Mouse (Mus musculus) E14TG2a.4 (cell line): Measurements from ENCODE around the gene Dach1.

Experiments used
- H3K27me3 ChIP-seq: 2 replicates; pipeline ENCODE4 v1.6.1; 2014; ENCODE audit warnings: low read length, control low read depth; ENCODE audit not compliant: insufficient read depth
- H3K36me3 ChIP-seq: 2 replicates; pipeline ENCODE4 v1.6.1; 2014; ENCODE audit warnings: low read length, control low read depth; ENCODE audit not compliant: insufficient read depth
- H3K4me1 ChIP-seq: replicated peaks from 2 replicates; pipeline ENCODE4 v1.6.1; 2014; ENCODE audit warnings: low read depth, low read length, control low read depth
- H3K4me3 ChIP-seq: replicated peaks from 2 replicates; pipeline ENCODE4 v1.5.1; 2014; ENCODE audit warnings: mild to moderate bottlenecking, low read length
- H3K9me3 ChIP-seq: 2 replicates; pipeline ENCODE4 v1.6.1; 2014; ENCODE audit warnings: low read length, control low read depth
- CTCF ChIP-seq: conservative IDR thresholded peaks from 2 replicates; pipeline ENCODE4 v1.5.1; 2014; ENCODE audit warnings: low read length
- NANOG ChIP-seq: IDR thresholded peaks from 2 replicates; pipeline ENCODE4 v1.6.1; 2014; ENCODE audit warnings: borderline replicate concordance, low read length, mixed read lengths
- POU5F1 ChIP-seq: IDR thresholded peaks from 2 replicates; pipeline ENCODE4 v1.6.1; 2014; ENCODE audit warnings: low read length, borderline replicate concordance

Gene Dach1

DNA sequence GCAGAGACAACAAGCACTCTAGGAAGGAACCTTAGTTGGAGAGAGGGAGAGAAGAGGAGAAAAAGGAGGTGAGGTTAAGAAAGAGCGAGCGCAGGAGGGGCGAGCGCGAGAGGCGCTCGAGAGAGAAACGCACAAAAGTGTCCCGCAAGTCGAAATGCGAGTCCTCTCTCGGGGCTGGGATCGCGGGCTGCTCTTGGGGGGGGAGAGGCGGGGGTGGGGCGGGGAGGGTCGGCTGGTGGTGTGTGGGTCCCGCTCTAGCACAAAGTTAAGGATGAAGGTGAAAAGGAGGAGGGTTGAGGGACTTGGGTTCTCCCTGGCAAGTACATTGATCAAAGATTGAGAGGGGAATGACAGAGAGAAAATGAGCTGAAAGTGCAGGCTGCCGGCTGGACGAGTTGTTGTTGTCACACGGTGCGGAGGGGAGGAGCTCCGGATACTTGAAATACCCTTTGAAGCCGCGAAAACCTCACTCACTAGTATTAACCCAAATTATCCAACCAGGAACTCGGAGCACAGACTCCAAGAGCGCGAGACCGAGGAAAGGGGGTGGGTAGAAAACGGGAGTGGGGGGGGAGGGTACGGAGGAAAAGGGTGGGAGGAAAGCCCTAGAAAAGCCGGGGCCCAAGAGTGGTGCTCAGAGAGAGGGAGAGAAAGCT is at the start of gene Dach1:
TSS of gene Dach1 (minus strand) at position 345 of the 656 bp plus-strand sequence.
- TF ChIP-seq CTCF, result no peak
- TF ChIP-seq POU5F1, result no peak
- no peak for TF ChIP-seq NANOG
- peak within 1 kb of the TSS; percentile 78 for H3K4me3 ChIP-seq
- no peaks in the 10 kb centered on the region for H3K9me3 ChIP-seq
- H3K27me3 ChIP-seq, result peaks cover 50% of the 10 kb centered on the region
- no peaks in the 10 kb centered on the region for H3K36me3 ChIP-seq
- peaks cover 11% of the 10 kb centered on the region; the same call in 1 of the 2 replicates for H3K4me1 ChIP-seq

DNA sequence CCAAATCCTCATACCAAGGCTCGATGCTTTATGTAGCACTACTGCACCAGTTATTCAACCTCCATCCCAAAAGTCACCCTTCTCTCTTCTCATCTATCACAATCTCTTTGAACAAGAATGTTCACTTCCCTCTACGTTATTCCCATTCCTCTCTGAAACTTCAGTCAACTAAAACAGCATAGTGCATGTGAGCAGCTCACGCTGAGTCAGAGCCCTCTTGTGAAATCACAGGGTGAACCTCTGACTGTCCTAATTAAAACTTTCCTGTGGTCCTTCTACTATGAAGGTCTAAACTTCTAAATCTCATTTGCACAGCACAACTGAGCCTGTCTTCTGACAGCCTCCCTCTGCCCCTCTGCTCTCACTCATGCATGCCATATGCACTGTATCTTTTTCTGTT is 30.5 kb upstream of the Dach1 start:
- H3K4me1 ChIP-seq, result no peaks in the 10 kb centered on the region
- H3K4me3 ChIP-seq, result no peak overlapping the region
- no peaks in the 10 kb centered on the region for H3K36me3 ChIP-seq
- H3K27me3 ChIP-seq, result no peaks in the 10 kb centered on the region
- TF ChIP-seq NANOG (no peak), POU5F1 (no peak), CTCF (no peak)
- no peaks in the 10 kb centered on the region for H3K9me3 ChIP-seq

DNA sequence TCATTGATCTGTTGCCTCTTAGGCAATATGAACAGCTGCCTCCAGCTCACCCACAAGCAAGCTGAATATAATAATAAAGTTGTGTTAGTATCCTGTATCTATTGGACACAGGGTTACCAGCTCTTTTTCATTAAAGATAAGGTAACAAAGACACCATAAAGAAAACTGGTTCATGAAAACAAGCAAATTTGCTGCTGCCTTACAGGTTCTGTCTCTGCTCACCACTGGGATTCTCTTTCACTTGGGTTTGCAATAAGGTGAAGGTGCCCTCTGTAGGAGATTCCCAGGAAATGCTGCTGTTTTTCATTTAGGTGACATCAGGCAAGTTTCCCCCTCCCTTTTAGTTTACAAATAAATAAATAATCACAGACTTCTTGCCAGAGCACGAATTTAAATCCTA is 12.0 kb upstream of the Dach1 start:
- TF ChIP-seq NANOG (no peak), CTCF (peak; percentile 31)
- H3K4me3 ChIP-seq, result no peak overlapping the region
- H3K4me1 ChIP-seq, result no peaks in the 10 kb centered on the region

DNA sequence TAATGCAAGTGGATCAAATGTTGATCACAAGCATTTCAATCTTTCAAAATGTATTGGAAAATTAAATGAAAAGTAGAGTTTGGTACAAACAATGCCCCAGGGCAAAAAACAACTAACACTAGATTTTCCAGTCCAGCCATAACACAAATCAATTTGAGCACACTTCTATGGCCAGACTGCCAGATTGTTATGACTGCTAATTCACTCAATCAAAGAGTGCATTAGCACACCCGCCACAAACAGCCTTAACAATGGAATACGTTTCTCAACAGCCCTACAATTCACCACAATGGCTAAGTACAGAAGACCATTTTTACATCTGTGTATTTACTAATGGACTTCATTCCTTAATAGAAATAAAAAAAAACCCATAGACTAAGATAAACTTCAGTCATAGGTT is 4.3 kb upstream of the Dach1 start:
- Histone ChIP-seq H3K4me3 (no peak overlapping the region), H3K9me3 (no peaks in the 10 kb centered on the region), H3K36me3 (no peaks in the 10 kb centered on the region), H3K27me3 (peaks cover 25% of the 10 kb centered on the region), H3K4me1 (no peaks in the 10 kb centered on the region)
- TF ChIP-seq CTCF, result no peak
- no peak for TF ChIP-seq NANOG
- TF ChIP-seq POU5F1, result no peak

More for the DNA sequence above, 12.0 kb upstream of the Dach1 start:
- Histone ChIP-seq H3K36me3 (no peaks in the 10 kb centered on the region), H3K9me3 (no peaks in the 10 kb centered on the region), H3K27me3 (no peaks in the 10 kb centered on the region)

DNA sequence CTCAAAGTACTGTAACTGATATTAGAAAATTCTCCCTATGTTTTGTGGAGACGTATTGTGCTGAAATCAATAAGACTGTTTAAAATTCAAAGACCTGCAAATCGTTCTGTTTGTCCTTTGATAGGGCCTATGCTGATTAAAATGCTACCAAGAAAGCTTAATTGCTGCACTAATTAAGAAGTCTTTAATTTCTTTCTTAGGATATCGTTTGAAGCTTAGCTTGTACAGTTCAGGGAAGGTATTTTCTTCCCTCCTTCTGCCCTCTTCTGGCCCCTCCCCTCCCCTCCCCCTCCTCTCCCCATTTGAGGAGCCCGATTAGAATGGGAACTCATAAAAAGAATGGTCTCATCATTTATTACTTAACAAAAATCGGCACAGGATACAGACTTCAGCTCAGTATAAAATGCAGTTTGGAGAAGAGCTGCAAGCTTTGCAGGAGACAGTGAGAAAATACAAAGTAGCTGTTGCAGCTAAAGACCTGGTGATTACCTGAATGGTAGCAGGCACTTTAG is 2.9 kb upstream of the Dach1 start:
- peaks cover 38% of the 10 kb centered on the region for H3K27me3 ChIP-seq
- no peaks in the 10 kb centered on the region for H3K36me3 ChIP-seq
- peaks cover 4% of the 10 kb centered on the region; the same call in 1 of the 2 replicates for H3K4me1 ChIP-seq
- no peaks in the 10 kb centered on the region for H3K9me3 ChIP-seq
- H3K4me3 ChIP-seq, result no peak overlapping the region
- TF ChIP-seq POU5F1 (no peak), NANOG (no peak), CTCF (no peak)

DNA sequence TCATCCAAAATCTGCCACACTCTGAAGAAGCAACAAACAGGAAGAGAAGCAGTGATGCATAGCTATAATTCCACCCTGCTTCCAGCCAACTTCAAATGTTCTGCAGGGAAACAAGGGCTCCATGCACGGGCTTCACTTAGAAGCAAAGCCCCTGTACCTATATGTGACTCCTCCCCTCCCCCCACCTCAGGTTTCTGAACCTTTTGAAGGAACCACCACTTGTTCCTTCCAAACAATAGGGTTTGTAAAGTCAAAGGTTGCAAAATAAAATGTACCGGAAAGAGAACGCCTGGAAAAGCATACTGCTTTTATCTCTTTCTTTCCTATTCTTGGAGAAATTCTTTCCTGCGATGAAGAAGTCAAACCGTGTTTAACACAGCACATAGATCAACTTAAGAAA is 2.3 kb upstream of the Dach1 start:
- peaks cover 43% of the 10 kb centered on the region for H3K27me3 ChIP-seq
- no peaks in the 10 kb centered on the region for H3K36me3 ChIP-seq
- no peaks in the 10 kb centered on the region for H3K9me3 ChIP-seq
- H3K4me1 ChIP-seq, result peaks cover 10% of the 10 kb centered on the region; the same call in 1 of the 2 replicates
- no peak overlapping the region for H3K4me3 ChIP-seq
- no peak for TF ChIP-seq POU5F1
- no peak for TF ChIP-seq CTCF
- TF ChIP-seq NANOG, result no peak

DNA sequence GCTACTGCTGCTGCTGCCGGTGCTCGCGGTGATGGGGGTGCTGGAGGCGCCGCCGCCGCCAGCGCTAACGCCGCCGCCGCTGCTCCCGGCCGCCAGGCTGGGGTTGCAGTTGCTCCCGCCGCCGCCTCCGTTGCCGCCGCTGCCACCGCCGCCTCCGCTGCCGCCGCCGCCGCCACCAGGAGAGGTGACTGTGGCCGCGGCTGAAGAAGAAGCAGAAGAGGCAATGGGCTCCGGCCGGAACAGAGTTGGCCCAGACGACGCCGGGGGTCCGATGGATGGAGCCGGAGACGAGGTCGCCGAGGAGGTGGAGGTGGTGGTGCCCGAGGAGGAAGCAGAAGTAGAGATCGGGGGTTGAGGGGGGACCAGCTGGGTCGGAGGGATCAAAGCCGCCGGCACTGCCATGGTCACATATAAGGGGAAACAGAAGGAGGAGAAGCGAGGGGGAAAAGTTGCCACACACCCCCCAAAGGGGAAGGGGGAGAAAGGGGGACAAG is 610 bp downstream of the Dach1 start:
- H3K9me3 ChIP-seq, result no peaks in the 10 kb centered on the region
- H3K27me3 ChIP-seq, result peaks cover 46% of the 10 kb centered on the region
- TF ChIP-seq POU5F1 (no peak), NANOG (no peak), CTCF (no peak)
- H3K36me3 ChIP-seq, result no peaks in the 10 kb centered on the region
- peak overlapping the region; percentile 78 for H3K4me3 ChIP-seq
- H3K4me1 ChIP-seq, result peaks cover 11% of the 10 kb centered on the region; the same call in 1 of the 2 replicates

DNA sequence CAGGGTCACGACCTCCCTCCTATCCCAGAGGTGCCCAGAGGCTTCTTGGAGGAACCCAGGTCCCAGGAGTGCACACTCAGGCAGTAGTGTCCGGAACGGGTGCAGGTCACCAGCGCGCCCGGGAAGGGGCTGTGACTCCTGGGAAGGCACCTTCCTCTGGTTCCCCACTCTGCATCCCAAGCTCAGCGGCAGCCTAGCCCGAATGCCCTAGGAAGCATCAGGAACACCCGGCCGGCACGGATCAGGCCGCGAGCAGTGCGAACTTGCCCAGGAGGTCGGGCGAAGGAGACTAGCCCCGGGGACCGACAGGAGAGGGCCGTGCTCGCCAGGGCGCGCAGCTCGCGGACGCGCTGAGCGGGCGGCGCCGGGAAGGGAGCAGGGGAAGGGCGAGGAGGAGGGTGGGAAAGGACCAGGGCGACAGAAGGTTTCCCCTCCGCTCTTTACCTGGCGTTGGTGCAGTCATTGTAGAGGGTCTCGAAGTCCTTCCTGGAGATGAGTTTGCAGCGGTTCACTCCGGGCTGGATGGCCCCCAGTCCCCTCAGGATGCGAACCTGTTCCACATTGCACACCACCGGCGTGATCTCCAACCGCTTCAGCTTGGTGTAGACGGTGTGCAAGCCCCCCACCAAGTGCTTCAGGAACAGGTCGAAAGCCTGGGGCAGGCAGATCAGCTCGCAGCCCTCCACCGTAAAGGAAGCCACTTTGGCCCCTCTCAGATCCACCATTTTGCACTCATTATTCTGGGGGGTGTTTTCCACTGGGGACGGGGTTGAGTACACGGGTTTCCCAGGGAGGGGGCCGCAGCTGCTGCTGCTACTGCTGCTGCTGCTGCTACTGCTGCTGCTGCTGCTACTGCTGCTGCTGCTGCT is 1.3 kb downstream of the Dach1 start:
- no peaks in the 10 kb centered on the region for H3K36me3 ChIP-seq
- TF ChIP-seq NANOG (no peak), POU5F1 (no peak), CTCF (no peak)

More for the DNA sequence above, 1.3 kb downstream of the Dach1 start:
- Histone ChIP-seq H3K27me3 (peaks cover 46% of the 10 kb centered on the region), H3K4me3 (peak overlapping the region; percentile 78), H3K4me1 (peaks cover 11% of the 10 kb centered on the region; the same call in 1 of the 2 replicates), H3K9me3 (no peaks in the 10 kb centered on the region)
